Mouse (Mus musculus): ENCODE measurements at regions not wholly inside any gene's neighbourhood (a gene's known extent, or its start where the extent isn't known, plus 50 kb on each side); places are given as distances from the start of the nearest gene placed in this dataset.
A peak's percentile ranks its signal among the peaks of the same experiment; 100 is the strongest.

DNA sequence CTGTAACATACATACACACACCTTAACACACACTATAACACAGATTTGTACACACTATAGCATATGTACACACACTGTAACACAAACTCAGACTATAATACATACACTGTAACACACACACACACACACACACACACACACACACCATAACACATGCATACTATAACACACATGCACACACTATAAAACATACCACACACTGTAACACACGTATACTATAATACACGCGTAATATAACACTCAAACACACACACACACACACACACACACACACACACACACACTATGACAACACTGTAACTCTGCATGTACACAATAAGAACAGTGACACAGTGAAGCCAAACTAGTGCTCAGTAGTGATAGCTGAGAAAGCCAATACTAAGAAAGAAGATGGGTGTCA, 147.7 kb upstream of the Igfbp3 start:
- DNase-seq (ENCODE audit: low read depth, low spot score), result no peak

- DNase-seq (ENCODE audit: low read depth, low spot score), result no peak
Observed at GRCm38 (mm10) chr11:7348601-7349000, 134.9 kb upstream of the Igfbp3 start.

GRCm38 (mm10) chr11:7337826-7338225, 124.1 kb upstream of the Igfbp3 start:
- no peak for DNase-seq (ENCODE audit: low read depth, low spot score)

DNA sequence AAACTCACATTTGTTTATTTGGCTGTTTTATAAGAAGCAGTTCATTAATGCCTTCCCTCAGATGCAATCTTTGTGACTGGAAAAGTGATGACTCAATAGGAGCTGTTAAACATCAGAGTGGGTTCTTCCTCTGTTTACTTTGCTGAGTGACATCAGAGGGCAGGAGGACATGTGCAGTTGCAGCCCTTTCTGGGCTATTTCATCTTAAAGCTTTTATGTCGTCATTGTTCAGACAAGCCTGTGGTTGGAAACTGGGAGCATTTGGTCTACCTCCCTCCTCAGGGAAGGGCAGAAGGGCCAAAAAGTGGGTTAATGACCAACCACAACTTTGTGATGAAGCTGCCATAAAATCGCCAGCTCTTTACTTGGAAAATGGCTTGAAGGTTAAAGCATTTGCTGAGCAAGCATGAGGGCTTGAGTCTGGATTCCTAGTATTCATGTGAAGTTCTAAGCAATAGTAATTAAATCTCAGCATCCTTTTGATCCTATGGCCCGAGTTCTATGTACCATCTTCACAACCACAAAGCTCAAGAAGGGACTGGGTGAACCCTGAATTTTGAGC, 103.8 kb upstream of the Igfbp3 start:
- no peak for DNase-seq (ENCODE audit: low read depth, low spot score)

DNA sequence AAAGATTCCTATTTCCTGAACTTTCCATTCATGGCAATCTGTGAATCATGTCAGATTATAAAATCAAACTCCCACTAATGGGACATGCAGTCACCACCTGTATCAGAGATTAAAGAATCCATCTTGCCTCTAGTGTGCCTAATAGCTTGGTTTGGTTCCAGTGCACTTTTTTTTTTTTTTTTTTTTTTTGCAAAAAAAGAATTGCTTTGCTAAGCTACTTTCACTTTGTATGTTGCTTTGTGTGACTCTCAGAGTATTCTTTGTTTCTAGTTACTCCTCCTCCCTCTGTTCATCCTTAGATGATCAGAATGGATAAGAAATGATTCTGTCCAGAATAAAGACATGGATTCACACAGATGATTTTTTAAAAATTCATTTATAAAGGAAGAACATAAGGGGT, 82.5 kb upstream of the Igfbp3 start:
- no peak for DNase-seq (ENCODE audit: low read depth, low spot score)

- DNase-seq (ENCODE audit: low read depth, low spot score), result no peak
Observed at GRCm38 (mm10) chr11:7289242-7289938, 75.7 kb upstream of the Igfbp3 start.

GRCm38 (mm10) chr11:7284836-7285490, 71.2 kb upstream of the Igfbp3 start:
- peak; percentile 60 for DNase-seq (ENCODE audit: low read depth, low spot score)

- DNase-seq (ENCODE audit: low read depth, low spot score), result no peak
Observed at GRCm38 (mm10) chr11:7282981-7283380, 69.3 kb upstream of the Igfbp3 start.

GRCm38 (mm10) chr11:7282188-7282587, 68.5 kb upstream of the Igfbp3 start:
- DNase-seq (ENCODE audit: low read depth, low spot score), result no peak

DNA sequence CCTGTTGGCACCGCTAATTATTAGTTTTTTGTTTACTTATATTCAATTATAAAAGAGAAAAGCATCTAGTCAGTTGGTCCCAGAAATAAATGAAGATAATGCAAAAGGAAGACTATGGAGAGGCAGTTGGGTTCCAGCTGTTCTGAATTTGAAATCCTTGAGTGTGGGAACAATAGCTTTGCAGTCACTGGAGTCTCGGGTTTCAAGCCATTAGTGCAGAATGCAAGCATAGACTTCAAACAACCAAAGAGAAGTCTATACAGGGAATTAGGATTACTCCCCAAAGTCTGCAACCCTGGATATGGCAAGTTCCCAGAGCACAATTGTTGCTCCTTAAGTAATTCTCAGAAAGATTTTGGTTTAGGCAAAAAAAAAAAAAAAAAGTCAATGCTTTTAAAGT, 67.9 kb upstream of the Igfbp3 start:
- DNase-seq (ENCODE audit: low read depth, low spot score), result no peak

- DNase-seq (ENCODE audit: low read depth, low spot score), result no peak
Observed at GRCm38 (mm10) chr11:7279891-7280290, 66.2 kb upstream of the Igfbp3 start.

DNA sequence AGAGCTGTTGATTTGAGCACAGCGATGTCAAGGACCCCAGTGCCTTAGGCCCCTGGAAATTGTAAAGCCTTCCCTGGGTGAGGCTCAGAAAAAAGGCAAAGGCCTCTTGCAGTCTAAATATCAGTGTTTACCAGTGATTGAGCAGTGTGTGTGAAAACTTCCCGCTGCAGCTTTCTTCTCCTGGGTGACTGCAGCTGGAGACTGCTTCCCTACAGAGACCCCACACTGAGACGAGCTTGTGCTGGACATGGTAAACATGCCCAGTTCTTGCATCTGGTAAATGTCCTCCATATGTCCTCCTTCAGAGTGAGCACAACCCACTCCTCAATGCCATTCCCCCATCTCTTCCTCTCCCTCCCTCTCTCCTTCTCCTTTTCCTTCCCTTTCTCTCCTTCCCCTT, 58.8 kb upstream of the Igfbp3 start:
- no peak for DNase-seq (ENCODE audit: low read depth, low spot score)

DNA sequence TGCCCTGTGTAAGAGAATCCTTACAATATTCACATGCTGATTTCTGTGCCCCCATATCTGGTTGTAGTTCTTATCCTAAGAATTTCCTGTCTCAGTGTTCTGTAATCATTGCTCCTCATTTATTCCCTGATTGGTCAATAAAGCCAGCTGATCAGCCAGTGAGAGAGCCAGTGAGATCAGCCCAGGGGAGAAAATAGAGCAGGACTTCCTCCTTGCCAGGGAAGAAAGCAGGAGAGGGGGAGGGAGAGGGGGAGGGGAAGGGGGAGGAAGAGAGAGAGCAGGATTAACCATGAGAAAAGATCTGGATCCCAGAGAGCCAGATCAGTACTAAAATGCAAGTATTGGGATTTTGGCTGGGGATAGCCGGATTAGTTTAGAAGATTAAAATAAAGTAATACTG, 57.2 kb upstream of the Igfbp3 start:
- no peak for DNase-seq (ENCODE audit: low read depth, low spot score)

- DNase-seq (ENCODE audit: low read depth, low spot score), result no peak
Observed at GRCm38 (mm10) chr11:7263971-7264370, 50.2 kb upstream of the Igfbp3 start.

Measured in mesoderm, embryonic 11.5 days (tissue).